Mouse (Mus musculus) stomach, embryonic 16.5 days (tissue): ENCODE measurements around the gene Ndufv3. TPM values are rescaled to one million over a fixed set of nuclear protein-coding genes. Genes with fewer than 3 reads are reported as not detected.

ENCODE experiments used
- ATAC-seq: fragments of 200-750 bp; cut with Nextera tagmentation; 2 replicates; pipeline ENCODE4 v1.8.0; 2017; ENCODE audit warnings: moderate number of reproducible peaks, moderate TSS enrichment; ENCODE audit not compliant: insufficient read depth, low FRiP score
- H3K27ac ChIP-seq: fragments of 300-500 bp; sonication (generic); 2 replicates; pipeline ENCODE4 v1.5.1; 2014; ENCODE audit warnings: low read length
- H3K27me3 ChIP-seq: fragments of 300-500 bp; sonication (generic); 2 replicates; pipeline ENCODE4 v1.6.1; 2014; ENCODE audit warnings: low read length, control low read depth, mixed read lengths; ENCODE audit not compliant: control insufficient read depth, insufficient read depth
- H3K36me3 ChIP-seq: fragments of 300-500 bp; sonication (generic); 2 replicates; pipeline ENCODE4 v1.6.1; 2014; ENCODE audit warnings: low read length; ENCODE audit not compliant: control insufficient read depth, insufficient read depth
- H3K4me1 ChIP-seq: fragments of 300-500 bp; sonication (generic); 2 replicates; pipeline ENCODE4 v1.6.1; 2014; ENCODE audit warnings: low read length, control low read depth, mixed read lengths; ENCODE audit not compliant: control insufficient read depth, insufficient read depth
- H3K4me2 ChIP-seq: fragments of 300-500 bp; sonication (generic); 2 replicates; pipeline ENCODE4 v1.6.1; 2014; ENCODE audit warnings: low read depth, low read length, mixed read lengths
- H3K4me3 ChIP-seq: fragments of 300-500 bp; sonication (generic); replicated peaks from 2 replicates; pipeline ENCODE4 v1.5.1; 2014; ENCODE audit warnings: mild to moderate bottlenecking, low read length
- H3K9ac ChIP-seq: fragments of 300-500 bp; sonication (generic); 2 replicates; pipeline ENCODE4 v1.6.1; 2014; ENCODE audit warnings: low read length
- H3K9me3 ChIP-seq: fragments of 300-500 bp; sonication (generic); replicated peaks from 2 replicates; pipeline ENCODE4 v1.6.1; 2016; ENCODE audit warnings: low read length, control low read depth; ENCODE audit not compliant: control insufficient read depth
- WGBS: fragments of 180-500 bp; shearing (Covaris S2); extraction: QIAGEN DNeasy Blood & Tissue Kit; methylation state at CpG from one replicate; pipeline ENCODE4 v1.1.7; 2014; 5-methylcytosine and 5-hydroxymethylcytosine counted together
- polyA plus RNA-seq: library from polyadenylated mRNA; unstranded; fragments of >200 nt; fragmentation: Nextera tagmentation; extraction: Ambion mirVana; gene quantifications from 2 replicates; pipeline ENCODE4 v1.2.1, GENCODE M21; 2015

The Ndufv3 gene
- polyA plus RNA-seq, 1 experiment from 2014 or later: 321 TPM

GRCm38 (mm10) chr17:31505013-31505412 lies 14.9 kb upstream of the Ndufv3 start:
- no peak overlapping the region for H3K9ac ChIP-seq
- no peaks in the 10 kb centered on the region for H3K9me3 ChIP-seq
- no peak overlapping the region for H3K27ac ChIP-seq
- no peaks in the 10 kb centered on the region for H3K4me1 ChIP-seq
- peaks cover 26% of the 10 kb centered on the region; the same call in 1 of the 2 replicates for H3K36me3 ChIP-seq
- H3K27me3 ChIP-seq: no peaks in the 10 kb centered on the region
- H3K4me2 ChIP-seq: no peak overlapping the region
- WGBS: 84% methylated on average over 5 of the region's 5 CpGs
- H3K4me3 ChIP-seq: no peak overlapping the region
- no peak for ATAC-seq

DNA sequence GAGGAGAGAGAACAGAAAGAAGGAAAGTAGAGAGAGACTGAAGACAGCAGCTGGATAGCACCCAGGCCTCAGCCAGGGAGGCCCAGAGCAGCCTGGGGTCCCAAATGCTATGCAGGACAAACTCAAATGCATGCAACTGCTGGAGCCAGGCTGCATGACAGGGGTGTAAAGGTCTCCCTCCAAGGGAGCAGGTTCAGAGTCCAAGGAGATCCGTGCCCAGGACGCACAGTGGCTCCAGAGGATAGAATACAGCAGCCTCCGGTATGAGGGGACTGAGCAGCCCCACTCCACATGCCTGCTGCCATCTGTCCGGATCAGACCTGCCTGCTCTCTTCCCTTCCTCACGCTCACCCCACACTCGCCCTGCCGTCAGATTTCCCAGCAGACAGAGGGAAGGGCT lies 13.6 kb upstream of the Ndufv3 start:
- H3K4me2 ChIP-seq: no peak overlapping the region
- H3K36me3 ChIP-seq: peaks cover 22% of the 10 kb centered on the region; the same call in 1 of the 2 replicates
- H3K9me3 ChIP-seq: no peaks in the 10 kb centered on the region
- no peaks in the 10 kb centered on the region for H3K4me1 ChIP-seq
- no peak overlapping the region for H3K4me3 ChIP-seq
- H3K27me3 ChIP-seq: no peaks in the 10 kb centered on the region
- 89% methylated on average over 7 of the region's 7 CpGs for WGBS
- no peak overlapping the region for H3K9ac ChIP-seq
- H3K27ac ChIP-seq: no peak overlapping the region
- ATAC-seq: no peak

DNA sequence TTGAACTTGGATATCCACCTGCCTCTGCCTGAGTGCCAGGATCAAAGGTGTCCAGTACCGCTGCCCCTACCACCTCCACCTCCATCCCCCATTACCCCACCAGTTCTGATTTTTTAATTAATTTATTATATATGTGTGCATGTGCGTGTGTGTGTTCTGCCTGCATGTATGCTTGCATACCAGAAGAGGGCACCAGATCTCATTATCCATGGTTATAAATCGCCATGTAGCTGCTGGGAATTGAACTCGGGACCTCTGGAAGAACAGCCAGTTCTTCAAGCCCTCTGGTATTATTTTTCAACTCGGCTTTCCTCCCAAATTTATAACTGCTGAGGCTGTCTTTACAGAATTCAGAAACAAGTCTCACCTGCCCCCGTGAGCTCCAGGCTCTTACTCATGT lies 9.0 kb upstream of the Ndufv3 start:
- Histone ChIP-seq H3K9me3 (no peaks in the 10 kb centered on the region), H3K27me3 (no peaks in the 10 kb centered on the region), H3K36me3 (0 out of 2 replicates have a peak, but pooled peaks cover 5% of the 10 kb centered on the region), H3K9ac (no peak overlapping the region), H3K27ac (no peak overlapping the region), H3K4me1 (peaks cover 6% of the 10 kb centered on the region; the same call in 1 of the 2 replicates), H3K4me3 (peak overlapping the region; percentile 87; the same call in 1 of the 2 replicates), H3K4me2 (peak overlapping the region; percentile 73)
- 92% methylated on average over 6 of the region's 6 CpGs for WGBS
- no peak for ATAC-seq

GRCm38 (mm10) chr17:31511792-31512495 lies 8.0 kb upstream of the Ndufv3 start:
- under 1% methylated on average over 56 of the region's 56 CpGs for WGBS
- peak overlapping the region; percentile 75 for H3K27ac ChIP-seq
- H3K4me3 ChIP-seq: peak overlapping the region; percentile 87
- H3K4me1 ChIP-seq: peaks cover 6% of the 10 kb centered on the region; the same call in 1 of the 2 replicates
- H3K36me3 ChIP-seq: 0 out of 2 replicates have a peak, but pooled peaks cover 5% of the 10 kb centered on the region
- no peaks in the 10 kb centered on the region for H3K9me3 ChIP-seq
- no peaks in the 10 kb centered on the region for H3K27me3 ChIP-seq
- peak overlapping the region; percentile 83 for H3K9ac ChIP-seq
- ATAC-seq: peak; percentile 96
- peak overlapping the region; percentile 73 for H3K4me2 ChIP-seq

- no peaks in the 10 kb centered on the region for H3K9me3 ChIP-seq
- ATAC-seq: no peak
- H3K36me3 ChIP-seq: 0 out of 2 replicates have a peak, but pooled peaks cover 5% of the 10 kb centered on the region
- H3K4me1 ChIP-seq: peaks cover 6% of the 10 kb centered on the region; the same call in 1 of the 2 replicates
- no peaks in the 10 kb centered on the region for H3K27me3 ChIP-seq
- H3K4me2 ChIP-seq: peak overlapping the region; percentile 73
- H3K27ac ChIP-seq: peak overlapping the region; percentile 39
- peak overlapping the region; percentile 83 for H3K9ac ChIP-seq
- WGBS: 15% methylated on average over 6 of the region's 6 CpGs
- H3K4me3 ChIP-seq: peak overlapping the region; percentile 87
These were observed 7.3 kb upstream of the Ndufv3 start for GRCm38 (mm10) chr17:31512593-31512992.

DNA sequence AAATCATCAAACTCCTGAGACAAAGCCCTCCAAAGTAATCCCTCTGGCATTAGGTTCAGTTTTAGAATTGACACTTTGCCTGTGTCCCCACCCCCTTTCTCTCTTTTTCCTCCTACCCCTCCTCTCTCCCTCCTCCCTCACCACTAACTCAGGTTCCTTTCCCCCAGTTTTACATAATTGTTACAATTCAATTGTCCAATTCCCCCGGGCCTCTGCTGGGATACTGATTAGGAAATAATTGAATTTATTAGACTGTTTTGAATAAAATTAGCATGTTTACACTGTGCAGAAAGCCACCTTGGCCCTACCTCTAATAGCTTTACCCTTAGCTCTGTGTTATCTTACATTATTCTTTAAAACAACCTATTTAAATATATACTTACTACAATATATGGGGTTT lies 5.2 kb upstream of the Ndufv3 start:
- no peaks in the 10 kb centered on the region for H3K36me3 ChIP-seq
- H3K27me3 ChIP-seq: no peaks in the 10 kb centered on the region
- 62% methylated on average over 1 of the region's 1 CpGs for WGBS
- ATAC-seq: no peak
- no peak overlapping the region for H3K27ac ChIP-seq
- H3K4me2 ChIP-seq: no peak overlapping the region
- no peak overlapping the region for H3K4me3 ChIP-seq
- no peak overlapping the region for H3K9ac ChIP-seq
- peaks cover 6% of the 10 kb centered on the region; the same call in 1 of the 2 replicates for H3K4me1 ChIP-seq
- no peaks in the 10 kb centered on the region for H3K9me3 ChIP-seq

- peak; percentile 42 for ATAC-seq
- peak overlapping the region; percentile 54 for H3K9ac ChIP-seq
- WGBS: 3% methylated on average over 7 of the region's 7 CpGs
These were observed 470 bp upstream of the Ndufv3 start for GRCm38 (mm10) chr17:31519344-31519945.

GRCm38 (mm10) chr17:31520895-31521294 lies 980 bp downstream of the Ndufv3 start:
- Histone ChIP-seq H3K9ac (peak overlapping the region; percentile 88), H3K27me3 (no peaks in the 10 kb centered on the region), H3K4me3 (peak overlapping the region; percentile 93), H3K4me1 (peaks cover 15% of the 10 kb centered on the region), H3K27ac (peak overlapping the region; percentile 91), H3K36me3 (0 out of 2 replicates have a peak, but pooled peaks cover 6% of the 10 kb centered on the region), H3K4me2 (peak overlapping the region; percentile 70), H3K9me3 (no peaks in the 10 kb centered on the region)
- ATAC-seq: 0 out of 2 replicates have a peak, but pooled peaks have one; percentile 12
- 19% methylated on average over 3 of the region's 3 CpGs for WGBS

More at GRCm38 (mm10) chr17:31519344-31519945, 470 bp upstream of the Ndufv3 start:
- peaks cover 15% of the 10 kb centered on the region for H3K4me1 ChIP-seq
- peak overlapping the region; percentile 93 for H3K4me3 ChIP-seq
- H3K4me2 ChIP-seq: peak overlapping the region; percentile 70
- H3K9me3 ChIP-seq: no peaks in the 10 kb centered on the region
- 0 out of 2 replicates have a peak, but pooled peaks cover 6% of the 10 kb centered on the region for H3K36me3 ChIP-seq
- H3K27ac ChIP-seq: peak overlapping the region; percentile 67
- no peaks in the 10 kb centered on the region for H3K27me3 ChIP-seq

GRCm38 (mm10) chr17:31521948-31522347 lies 2.0 kb downstream of the Ndufv3 start:
- no peaks in the 10 kb centered on the region for H3K27me3 ChIP-seq
- no peaks in the 10 kb centered on the region for H3K9me3 ChIP-seq
- no peak overlapping the region; the same call in 1 of the 2 replicates for H3K4me2 ChIP-seq
- H3K4me3 ChIP-seq: no peak overlapping the region
- H3K36me3 ChIP-seq: peaks cover 10% of the 10 kb centered on the region; the same call in 1 of the 2 replicates
- H3K4me1 ChIP-seq: peaks cover 15% of the 10 kb centered on the region
- no peak for ATAC-seq
- H3K9ac ChIP-seq: no peak overlapping the region
- WGBS: 85% methylated on average over 6 of the region's 6 CpGs
- no peak overlapping the region for H3K27ac ChIP-seq
